17 mouse cellular contexts compared by ENCODE assay signal in genomic region chr2:84666081-84666480, GRCm38 (mm10). TPM values are rescaled to one million over a fixed set of nuclear protein-coding genes. Genes with fewer than 3 reads are reported as not detected.
DNase-seq lines count a peak whose midpoint lies in the region; ATAC-seq and TF ChIP-seq lines count a peak whose summit lies in the region.
"Had no signal": no experiment of that assay in that cellular context is flagged by ENCODE, and none has a peak within 500 bp of the region (broad histone marks: within the 10 kb centered on the region; RNA-seq: fewer than 3 reads in every experiment).

No protein-coding gene starts in this region.

- no peak for DNase-seq in heart, embryonic 10.5 days (ENCODE audit: low spot score)
- DNase-seq in lung, embryonic 14.5 days, result peak; percentile 33
- no peak for DNase-seq in lung, adult 18-20 months
- DNase-seq in kidney, postnatal 36 days, result peak; percentile 41 to 55
- DNase-seq in urinary bladder, adult 2 months (ENCODE audit: low spot score), result no peak
- DNase-seq in B cell, adult 2 months, result no peak
- DNase-seq: adrenal gland, postnatal 14 days; retina, postnatal 1 day; thymus, adult 2 months had no signal

- no peak for TF ChIP-seq CTCF in lung, embryonic 14.5 days (IDR thresholded peaks at IDR 0.05; ENCODE audit: low read depth)

- H3K9ac ChIP-seq in heart, embryonic 12.5 days, result no peak overlapping the region
- H3K9ac ChIP-seq in lung, embryonic 14.5 days, result no peak overlapping the region
- H3K9ac ChIP-seq in stomach, embryonic 16.5 days (ENCODE audit: low read length), result no peak overlapping the region
- H3K9ac ChIP-seq: hindbrain, embryonic 13.5 days; neural tube, embryonic 12.5 days had no signal

- H3K4me2 ChIP-seq in heart, embryonic 12.5 days, result peak overlapping the region; percentile 25; the same call in 1 of the 2 replicates
- H3K4me2 ChIP-seq in lung, embryonic 14.5 days, result no peak overlapping the region
- no peak overlapping the region for H3K4me2 ChIP-seq in stomach, embryonic 16.5 days (ENCODE audit: low read depth, low read length)
- H3K4me2 ChIP-seq: hindbrain, embryonic 13.5 days; neural tube, embryonic 12.5 days had no signal

- peaks cover 20% of the 10 kb centered on the region for H3K36me3 ChIP-seq in heart, embryonic 12.5 days
- peaks cover 19% of the 10 kb centered on the region for H3K36me3 ChIP-seq in heart, embryonic 10.5 days
- peaks cover 14% of the 10 kb centered on the region; the same call in 1 of the 2 replicates for H3K36me3 ChIP-seq in lung, embryonic 14.5 days (ENCODE audit: insufficient read depth)
- no peaks in the 10 kb centered on the region for H3K36me3 ChIP-seq in stomach, embryonic 16.5 days (ENCODE audit: control insufficient read depth, insufficient read depth, low read length)

- no peaks in the 10 kb centered on the region for H3K27me3 ChIP-seq in heart, embryonic 12.5 days (replicated peaks)
- H3K27me3 ChIP-seq in heart, embryonic 10.5 days (ENCODE audit: insufficient read depth, poor library complexity, severe bottlenecking), result no peaks in the 10 kb centered on the region
- H3K27me3 ChIP-seq in lung, embryonic 14.5 days (ENCODE audit: insufficient read depth, low read length), result no peaks in the 10 kb centered on the region
- H3K27me3 ChIP-seq in stomach, embryonic 16.5 days (ENCODE audit: control insufficient read depth, insufficient read depth, low read length), result no peaks in the 10 kb centered on the region
- H3K27me3 ChIP-seq: hindbrain, embryonic 13.5 days; neural tube, embryonic 12.5 days had no signal

- WGBS in heart, embryonic 12.5 days, result 48% methylated on average over 12 of the region's 12 CpGs
- 44% methylated on average over 12 of the region's 12 CpGs for WGBS in heart, embryonic 10.5 days
- WGBS in lung, embryonic 14.5 days, result 36% methylated on average over 12 of the region's 12 CpGs
- 46% methylated on average over 12 of the region's 12 CpGs for WGBS in stomach, embryonic 16.5 days

- peaks cover 3% of the 10 kb centered on the region; the same call in 1 of the 2 replicates for H3K9me3 ChIP-seq in heart, embryonic 12.5 days (replicated peaks)
- no peaks in the 10 kb centered on the region for H3K9me3 ChIP-seq in heart, embryonic 10.5 days
- H3K9me3 ChIP-seq in lung, embryonic 14.5 days (ENCODE audit: low read depth, low read length), result no peaks in the 10 kb centered on the region
- no peaks in the 10 kb centered on the region for H3K9me3 ChIP-seq in stomach, embryonic 16.5 days (replicated peaks; ENCODE audit: control insufficient read depth, low read length)
- H3K9me3 ChIP-seq: G1E; hindbrain, embryonic 13.5 days; neural tube, embryonic 12.5 days had no signal

- H3K4me3 ChIP-seq in heart, embryonic 12.5 days, result no peak overlapping the region
- H3K4me3 ChIP-seq in heart, embryonic 10.5 days, result no peak overlapping the region
- H3K4me3 ChIP-seq in lung, embryonic 14.5 days (ENCODE audit: low read depth, low read length), result no peak overlapping the region
- no peak overlapping the region for H3K4me3 ChIP-seq in stomach, embryonic 16.5 days (replicated peaks; ENCODE audit: low read length)
- H3K4me3 ChIP-seq: hindbrain, embryonic 13.5 days; neural tube, embryonic 12.5 days had no signal

- peak overlapping the region; percentile 45 for H3K27ac ChIP-seq in heart, embryonic 12.5 days (ENCODE audit: poor library complexity, severe bottlenecking)
- no peak overlapping the region for H3K27ac ChIP-seq in heart, embryonic 10.5 days
- H3K27ac ChIP-seq in lung, embryonic 14.5 days (ENCODE audit: low read depth), result no peak overlapping the region
- H3K27ac ChIP-seq in stomach, embryonic 16.5 days (ENCODE audit: low read length), result peak overlapping the region; percentile 35; the same call in 1 of the 2 replicates
- H3K27ac ChIP-seq: hindbrain, embryonic 13.5 days; neural tube, embryonic 12.5 days had no signal

- H3K4me1 ChIP-seq in heart, embryonic 12.5 days (replicated peaks), result peaks cover 12% of the 10 kb centered on the region
- peaks cover 11% of the 10 kb centered on the region for H3K4me1 ChIP-seq in heart, embryonic 10.5 days
- H3K4me1 ChIP-seq in lung, embryonic 14.5 days (ENCODE audit: insufficient read depth), result 0 out of 2 replicates have a peak, but pooled peaks cover 4% of the 10 kb centered on the region
- H3K4me1 ChIP-seq in stomach, embryonic 16.5 days (ENCODE audit: control insufficient read depth, insufficient read depth, low read length), result peaks cover 11% of the 10 kb centered on the region; the same call in 1 of the 2 replicates

- no peak for ATAC-seq in heart, embryonic 12.5 days (ENCODE audit: insufficient number of reproducible peaks, low FRiP score)
- no peak for ATAC-seq in lung, embryonic 14.5 days (ENCODE audit: insufficient read depth)
- ATAC-seq in stomach, embryonic 16.5 days (ENCODE audit: insufficient read depth, low FRiP score), result no peak
- ATAC-seq: forebrain, embryonic 16.5 days; midbrain, embryonic 16.5 days had no signal

RNA-seq across cellular contexts. Expression of gene Selenoh, which starts 4.5 kb away (rescaled TPM):
- polyA plus RNA-seq in heart, embryonic 12.5 days (2016; fragmentation: Nextera tagmentation; extraction: Ambion mirVana), result 279 and 282 TPM in 2 replicates
- polyA plus RNA-seq in heart, embryonic 10.5 days (2016; fragmentation: Nextera tagmentation; extraction: Ambion mirVana), result 347 and 370 TPM in 2 replicates
- 419 and 427 TPM in 2 replicates for polyA plus RNA-seq in lung, embryonic 14.5 days (2014; fragmentation: Nextera tagmentation; extraction: Ambion mirVana)
- polyA plus RNA-seq in stomach, embryonic 16.5 days (2015; fragmentation: Nextera tagmentation; extraction: Ambion mirVana), result 184 and 203 TPM in 2 replicates
- 46.1 and 59.1 TPM in 2 replicates for polyA plus RNA-seq in urinary bladder, adult 2 months (2012; rRNA removed)

RNA-seq across cellular contexts. Expression of gene Btbd18, which starts 7.2 kb away (rescaled TPM):
- 0.10 TPM in 2 replicates for polyA plus RNA-seq in heart, embryonic 12.5 days (2016; fragmentation: Nextera tagmentation; extraction: Ambion mirVana)
- polyA plus RNA-seq in heart, embryonic 10.5 days (2016; fragmentation: Nextera tagmentation; extraction: Ambion mirVana), result 0.21 and 0.29 TPM in 2 replicates
- polyA plus RNA-seq in lung, embryonic 14.5 days (2014; fragmentation: Nextera tagmentation; extraction: Ambion mirVana), result 0.22 and 0.39 TPM in 2 replicates
- polyA plus RNA-seq in stomach, embryonic 16.5 days (2015; fragmentation: Nextera tagmentation; extraction: Ambion mirVana), result 0.26 TPM in 2 replicates
- not detected in 2 replicates for polyA plus RNA-seq in urinary bladder, adult 2 months (2012; rRNA removed)
- polyA plus RNA-seq: G1E; thymus, adult 2 months had no signal

RNA-seq across cellular contexts. Expression of gene Gm28635, which starts 11.8 kb away (rescaled TPM):
- not detected in 2 replicates for polyA plus RNA-seq in heart, embryonic 12.5 days (2016; fragmentation: Nextera tagmentation; extraction: Ambion mirVana)
- not detected in 2 replicates for polyA plus RNA-seq in heart, embryonic 10.5 days (2016; fragmentation: Nextera tagmentation; extraction: Ambion mirVana)
- not detected in 2 replicates for polyA plus RNA-seq in lung, embryonic 14.5 days (2014; fragmentation: Nextera tagmentation; extraction: Ambion mirVana)
- polyA plus RNA-seq in stomach, embryonic 16.5 days (2015; fragmentation: Nextera tagmentation; extraction: Ambion mirVana), result not detected in 2 replicates
- not detected in 2 replicates for polyA plus RNA-seq in urinary bladder, adult 2 months (2012; rRNA removed)
- polyA plus RNA-seq: C2C12; forebrain, embryonic 16.5 days; G1E; hindbrain, embryonic 13.5 days; midbrain, embryonic 16.5 days; neural tube, embryonic 12.5 days; thymus, adult 2 months had no signal

RNA-seq across cellular contexts. Expression of gene Med19, which starts 12.1 kb away (rescaled TPM):
- polyA plus RNA-seq in heart, embryonic 12.5 days (2016; fragmentation: Nextera tagmentation; extraction: Ambion mirVana), result 28.8 and 30.3 TPM in 2 replicates
- polyA plus RNA-seq in heart, embryonic 10.5 days (2016; fragmentation: Nextera tagmentation; extraction: Ambion mirVana), result 30.8 and 39.9 TPM in 2 replicates
- polyA plus RNA-seq in lung, embryonic 14.5 days (2014; fragmentation: Nextera tagmentation; extraction: Ambion mirVana), result 44.8 and 45.4 TPM in 2 replicates
- polyA plus RNA-seq in stomach, embryonic 16.5 days (2015; fragmentation: Nextera tagmentation; extraction: Ambion mirVana), result 27.2 and 28.3 TPM in 2 replicates
- polyA plus RNA-seq in urinary bladder, adult 2 months (2012; rRNA removed), result 18.3 and 20.1 TPM in 2 replicates

RNA-seq across cellular contexts. Expression of gene Tmx2, which starts 12.9 kb away (rescaled TPM):
- 154 and 158 TPM in 2 replicates for polyA plus RNA-seq in heart, embryonic 12.5 days (2016; fragmentation: Nextera tagmentation; extraction: Ambion mirVana)
- polyA plus RNA-seq in heart, embryonic 10.5 days (2016; fragmentation: Nextera tagmentation; extraction: Ambion mirVana), result 172 and 182 TPM in 2 replicates
- polyA plus RNA-seq in lung, embryonic 14.5 days (2014; fragmentation: Nextera tagmentation; extraction: Ambion mirVana), result 110 and 117 TPM in 2 replicates
- polyA plus RNA-seq in stomach, embryonic 16.5 days (2015; fragmentation: Nextera tagmentation; extraction: Ambion mirVana), result 125 and 127 TPM in 2 replicates
- polyA plus RNA-seq in urinary bladder, adult 2 months (2012; rRNA removed), result 63.6 and 67.7 TPM in 2 replicates

Comparison
In these comparisons a context has a peak if more than half of its experiments do, and no peak if none do; other contexts are left out.
1. H3K27ac ChIP-seq: peak in heart, embryonic 12.5 days (single experiment) and stomach, embryonic 16.5 days (single experiment); none in heart, embryonic 10.5 days (single experiment) and lung, embryonic 14.5 days (single experiment).
2. DNase-seq: peak in lung, embryonic 14.5 days (single experiment) and kidney, postnatal 36 days (2 of 2); none in heart, embryonic 10.5 days (single experiment), lung, adult 18-20 months (0 of 2), urinary bladder, adult 2 months (single experiment) and B cell, adult 2 months (0 of 2).